Mouse (Mus musculus) stomach, embryonic 14.5 days (tissue): ENCODE results near the gene Stk40. TPM values are rescaled to one million over a fixed set of nuclear protein-coding genes. Genes with fewer than 3 reads are reported as not detected.

ENCODE experiments used
- ATAC-seq: fragments of 200-750 bp; cut with Nextera tagmentation; 2 replicates; pipeline ENCODE4 v1.8.0; 2017; ENCODE audit warnings: low read depth, moderate TSS enrichment; ENCODE audit not compliant: insufficient number of reproducible peaks, insufficient read depth, low FRiP score
- H3K27ac ChIP-seq: fragments of 300-500 bp; sonication (generic); 2 replicates; pipeline ENCODE4 v1.5.1; 2014; ENCODE audit warnings: mild to moderate bottlenecking, low read length, moderate library complexity, mixed read lengths
- H3K27me3 ChIP-seq: fragments of 300-500 bp; sonication (generic); 2 replicates; pipeline ENCODE4 v1.6.1; 2014; ENCODE audit warnings: low read length, control low read depth, mixed read lengths; ENCODE audit not compliant: control insufficient read depth, insufficient read depth
- H3K36me3 ChIP-seq: fragments of 300-500 bp; sonication (generic); 2 replicates; pipeline ENCODE4 v1.6.1; 2014; ENCODE audit warnings: mild to moderate bottlenecking, control low read depth, low read length, moderate library complexity, mixed read lengths; ENCODE audit not compliant: control insufficient read depth, insufficient read depth
- H3K4me1 ChIP-seq: fragments of 300-500 bp; sonication (generic); 2 replicates; pipeline ENCODE4 v1.6.1; 2014; ENCODE audit warnings: low read length, control low read depth, mixed read lengths; ENCODE audit not compliant: control insufficient read depth, insufficient read depth
- H3K4me2 ChIP-seq: fragments of 300-500 bp; sonication (generic); replicated peaks from 2 replicates; pipeline ENCODE4 v1.6.1; 2014; ENCODE audit warnings: low read depth, low read length, control low read depth
- H3K4me3 ChIP-seq: fragments of 300-500 bp; sonication (generic); 2 replicates; pipeline ENCODE4 v1.5.1; 2014; ENCODE audit warnings: low read depth, low read length, control low read depth
- H3K9ac ChIP-seq: fragments of 300-500 bp; sonication (generic); replicated peaks from 2 replicates; pipeline ENCODE4 v1.6.1; 2014; ENCODE audit warnings: low read depth, mild to moderate bottlenecking, control low read depth, low read length, moderate library complexity, mixed read lengths
- H3K9me3 ChIP-seq: fragments of 300-500 bp; sonication (generic); 2 replicates; pipeline ENCODE4 v1.6.1; 2016; ENCODE audit warnings: low read depth, low read length, control low read depth; ENCODE audit not compliant: control insufficient read depth
- WGBS: fragments of 180-500 bp; shearing (Covaris S2); extraction: QIAGEN DNeasy Blood & Tissue Kit; methylation state at CpG from one replicate; pipeline ENCODE4 v1.1.7; 2014; 5-methylcytosine and 5-hydroxymethylcytosine counted together
- polyA plus RNA-seq: library from polyadenylated mRNA; unstranded; fragments of >200 nt; fragmentation: Nextera tagmentation; extraction: Ambion mirVana; gene quantifications from 2 replicates; pipeline ENCODE4 v1.2.1, GENCODE M21; 2014

Stk40 gene
- polyA plus RNA-seq, 1 experiment from 2014 or later: 20.0 TPM

- Histone ChIP-seq H3K4me3 (peak overlapping the region; percentile 94), H3K9me3 (no peaks in the 10 kb centered on the region), H3K4me2 (peak overlapping the region; percentile 81), H3K4me1 (peaks cover 16% of the 10 kb centered on the region), H3K27ac (peak overlapping the region; percentile 87), H3K9ac (peak overlapping the region; percentile 84), H3K36me3 (no peaks in the 10 kb centered on the region), H3K27me3 (no peaks in the 10 kb centered on the region)
- peak; percentile 79 for ATAC-seq
- under 1% methylated on average over 15 of the region's 15 CpGs for WGBS
Measured at GRCm38 (mm10) chr4:126103057-126103581, 638 bp upstream of the Stk40 start.

GRCm38 (mm10) chr4:126104261-126105075 is 711 bp downstream of the Stk40 start:
- Histone ChIP-seq H3K4me1 (peaks cover 24% of the 10 kb centered on the region), H3K27ac (peak overlapping the region; percentile 74)
- WGBS: 2% methylated on average over 34 of the region's 34 CpGs

GRCm38 (mm10) chr4:126105131-126105783 is 1.5 kb downstream of the Stk40 start:
- Histone ChIP-seq H3K27me3 (no peaks in the 10 kb centered on the region), H3K4me3 (peak overlapping the region; percentile 94; the same call in 1 of the 2 replicates), H3K36me3 (no peaks in the 10 kb centered on the region), H3K9ac (no peak overlapping the region), H3K4me2 (peak overlapping the region; percentile 81), H3K4me1 (peaks cover 30% of the 10 kb centered on the region), H3K27ac (no peak overlapping the region), H3K9me3 (no peaks in the 10 kb centered on the region)
- 58% methylated on average over 7 of the region's 7 CpGs for WGBS
- no peak for ATAC-seq

More at GRCm38 (mm10) chr4:126104261-126105075, 711 bp downstream of the Stk40 start:
- Histone ChIP-seq H3K9ac (peak overlapping the region; percentile 84), H3K4me2 (peak overlapping the region; percentile 81), H3K27me3 (no peaks in the 10 kb centered on the region), H3K36me3 (no peaks in the 10 kb centered on the region), H3K4me3 (peak overlapping the region; percentile 94), H3K9me3 (no peaks in the 10 kb centered on the region)
- peak; percentile 11; the same call in 1 of the 2 replicates for ATAC-seq

- peaks cover 35% of the 10 kb centered on the region for H3K4me1 ChIP-seq
- H3K27ac ChIP-seq: peak overlapping the region; percentile 3; the same call in 1 of the 2 replicates
- no peaks in the 10 kb centered on the region for H3K36me3 ChIP-seq
- H3K4me3 ChIP-seq: no peak overlapping the region
- no peak overlapping the region for H3K4me2 ChIP-seq
- 65% methylated on average over 8 of the region's 8 CpGs for WGBS
- H3K27me3 ChIP-seq: no peaks in the 10 kb centered on the region
- no peak for ATAC-seq
- H3K9ac ChIP-seq: no peak overlapping the region
- no peaks in the 10 kb centered on the region for H3K9me3 ChIP-seq
Measured at GRCm38 (mm10) chr4:126108061-126108740, 4.4 kb downstream of the Stk40 start.

GRCm38 (mm10) chr4:126109613-126110373 is 6.0 kb downstream of the Stk40 start:
- Histone ChIP-seq H3K4me1 (peaks cover 35% of the 10 kb centered on the region), H3K4me3 (no peak overlapping the region), H3K4me2 (no peak overlapping the region), H3K36me3 (no peaks in the 10 kb centered on the region), H3K27me3 (no peaks in the 10 kb centered on the region), H3K27ac (peak overlapping the region; percentile 75), H3K9ac (no peak overlapping the region), H3K9me3 (no peaks in the 10 kb centered on the region)
- 69% methylated on average over 10 of the region's 10 CpGs for WGBS
- ATAC-seq: no peak

GRCm38 (mm10) chr4:126110374-126111152 is 6.8 kb downstream of the Stk40 start:
- no peaks in the 10 kb centered on the region for H3K27me3 ChIP-seq
- peaks cover 33% of the 10 kb centered on the region for H3K4me1 ChIP-seq
- no peaks in the 10 kb centered on the region for H3K36me3 ChIP-seq
- no peak overlapping the region; the same call in 1 of the 2 replicates for H3K4me2 ChIP-seq
- H3K4me3 ChIP-seq: no peak overlapping the region
- no peak overlapping the region for H3K9ac ChIP-seq
- WGBS: 11% methylated on average over 12 of the region's 12 CpGs
- ATAC-seq: peak; percentile 76
- no peaks in the 10 kb centered on the region for H3K9me3 ChIP-seq
- peak overlapping the region; percentile 75 for H3K27ac ChIP-seq

- Histone ChIP-seq H3K4me1 (peaks cover 39% of the 10 kb centered on the region), H3K27ac (peak overlapping the region; percentile 75), H3K4me2 (no peak overlapping the region; the same call in 1 of the 2 replicates), H3K4me3 (no peak overlapping the region), H3K27me3 (no peaks in the 10 kb centered on the region), H3K9me3 (no peaks in the 10 kb centered on the region), H3K36me3 (no peaks in the 10 kb centered on the region), H3K9ac (no peak overlapping the region)
- no peak for ATAC-seq
- 22% methylated on average over 7 of the region's 7 CpGs for WGBS
Measured at GRCm38 (mm10) chr4:126111153-126111549, 7.4 kb downstream of the Stk40 start.
